Mouse (Mus musculus) ovary, postnatal 10 days (tissue): ENCODE data around the gene Shisa8.

ENCODE experiments used
- DNase-seq: peaks from one replicate; pipeline ENCODE4 v3.0.0; 2022; ENCODE audit warnings: low spot score

The Shisa8 gene

GRCm38 (mm10) chr15:82223251-82223650 lies 10.6 kb upstream of the Shisa8 start:
- DNase-seq: no peak

GRCm38 (mm10) chr15:82221104-82221860 lies 8.7 kb upstream of the Shisa8 start:
- DNase-seq: no peak

- DNase-seq: no peak
Measured at GRCm38 (mm10) chr15:82220003-82220675, 7.5 kb upstream of the Shisa8 start.

GRCm38 (mm10) chr15:82218778-82219666 lies 6.4 kb upstream of the Shisa8 start:
- DNase-seq: no peak

- no peak for DNase-seq
Measured at GRCm38 (mm10) chr15:82217980-82218379, 5.4 kb upstream of the Shisa8 start.

- DNase-seq: no peak
Measured at GRCm38 (mm10) chr15:82217039-82217438, 4.4 kb upstream of the Shisa8 start.

- DNase-seq: no peak
Measured at GRCm38 (mm10) chr15:82216142-82216827, 3.7 kb upstream of the Shisa8 start.

- no peak for DNase-seq
Measured at GRCm38 (mm10) chr15:82215332-82216046, 2.9 kb upstream of the Shisa8 start.

GRCm38 (mm10) chr15:82213222-82213621 lies 607 bp upstream of the Shisa8 start:
- DNase-seq: no peak

- no peak for DNase-seq
Measured at GRCm38 (mm10) chr15:82211911-82212751, 484 bp downstream of the Shisa8 start.

GRCm38 (mm10) chr15:82211281-82211680 lies 1.3 kb downstream of the Shisa8 start:
- DNase-seq: no peak

GRCm38 (mm10) chr15:82210801-82211200 lies 1.8 kb downstream of the Shisa8 start:
- DNase-seq: no peak

- DNase-seq: no peak
Measured at GRCm38 (mm10) chr15:82209295-82210050, 3.1 kb downstream of the Shisa8 start.

- DNase-seq: no peak
Measured at GRCm38 (mm10) chr15:82208307-82208706, 4.3 kb downstream of the Shisa8 start.

- DNase-seq: no peak
Measured at GRCm38 (mm10) chr15:82207504-82208219, 5.0 kb downstream of the Shisa8 start.

- DNase-seq: no peak
Measured at GRCm38 (mm10) chr15:82207105-82207459, 5.5 kb downstream of the Shisa8 start.

- no peak for DNase-seq
Measured at GRCm38 (mm10) chr15:82206365-82207104, 6.1 kb downstream of the Shisa8 start.

- no peak for DNase-seq
Measured at GRCm38 (mm10) chr15:82204680-82205371, 7.8 kb downstream of the Shisa8 start.
